Mouse (Mus musculus) cerebellum, adult 2 months (tissue): ENCODE data around the gene Kbtbd12. TPM values are rescaled to one million over a fixed set of nuclear protein-coding genes. Genes with fewer than 3 reads are reported as not detected.

Source experiments
- DNase-seq, 2 experiments: peaks; one replicate each; pipeline ENCODE4 v3.0.0; 2021
- H3K27ac ChIP-seq: fragments of 200-500 bp; 2 replicates; pipeline ENCODE4 v1.5.1; 2012; ENCODE audit warnings: low read length, control low read depth, inconsistent platforms; ENCODE audit not compliant: insufficient read depth
- H3K27me3 ChIP-seq: fragments of 200-500 bp; 2 replicates; pipeline ENCODE4 v1.6.1; 2012; ENCODE audit warnings: inconsistent platforms, mild to moderate bottlenecking, low read length, moderate library complexity; ENCODE audit not compliant: control insufficient read depth, insufficient read depth
- H3K4me1 ChIP-seq: fragments of 200-500 bp; 2 replicates; pipeline ENCODE4 v1.6.1; 2011; ENCODE audit warnings: low read length; ENCODE audit not compliant: control insufficient read depth, insufficient read depth
- H3K4me3 ChIP-seq: fragments of 200-500 bp; replicated peaks from 2 replicates; pipeline ENCODE3; 2011; ENCODE audit warnings: mild to moderate bottlenecking, low read depth, low read length, control low read depth; ENCODE audit not compliant: insufficient read depth
- CTCF ChIP-seq: fragments of 200-500 bp; IDR thresholded peaks from 2 replicates; pipeline ENCODE4 v1.5.1; 2011; ENCODE audit warnings: low read depth, mild to moderate bottlenecking, control low read depth, low read length, moderate library complexity, borderline replicate concordance; ENCODE audit not compliant: insufficient read depth
- POLR2A ChIP-seq: fragments of 200-500 bp; IDR thresholded peaks from 2 replicates; pipeline ENCODE4 v1.6.1; 2011; ENCODE audit warnings: low read length, control low read depth, borderline replicate concordance; ENCODE audit not compliant: insufficient read depth
- WGBS: fragments of 180-500 bp; shearing (Covaris S2); methylation state at CpG from one replicate; pipeline ENCODE4 v1.1.7; 2018; 5-methylcytosine and 5-hydroxymethylcytosine counted together
- polyA plus RNA-seq: library from polyadenylated mRNA; depleted of rRNA; stranded (reverse); fragments of >200 nt; gene quantifications from 2 replicates; pipeline ENCODE4 v1.2.3, GENCODE M21; 2012

The Kbtbd12 gene
- polyA plus RNA-seq, 1 experiment, result 0.13 TPM

- TF ChIP-seq CTCF (no peak), POLR2A (no peak)
- Histone ChIP-seq H3K4me3 (no peak overlapping the region), H3K27me3 (no peaks in the 10 kb centered on the region), H3K4me1 (no peaks in the 10 kb centered on the region), H3K27ac (no peak overlapping the region)
- no peak for DNase-seq
- 58% methylated on average over 4 of the region's 4 CpGs for WGBS
Measured at GRCm38 (mm10) chr6:88590231-88590630, 47.5 kb downstream of the Kbtbd12 start.

GRCm38 (mm10) chr6:88589517-88589916, 48.2 kb downstream of the Kbtbd12 start:
- Histone ChIP-seq H3K27me3 (no peaks in the 10 kb centered on the region), H3K27ac (no peak overlapping the region), H3K4me3 (no peak overlapping the region), H3K4me1 (no peaks in the 10 kb centered on the region; the same call in 1 of the 2 replicates)
- TF ChIP-seq POLR2A, result no peak
- peak; percentile 71; the same call in 1 of the 2 replicates for TF ChIP-seq CTCF
- DNase-seq, result peak; percentile 30 to 41
- WGBS, result 27% methylated on average over 5 of the region's 5 CpGs

GRCm38 (mm10) chr6:88588581-88589256, 49.0 kb downstream of the Kbtbd12 start:
- Histone ChIP-seq H3K4me1 (no peaks in the 10 kb centered on the region; the same call in 1 of the 2 replicates), H3K4me3 (no peak overlapping the region), H3K27ac (no peak overlapping the region), H3K27me3 (no peaks in the 10 kb centered on the region)
- WGBS, result 90% methylated on average over 7 of the region's 7 CpGs
- TF ChIP-seq POLR2A (no peak), CTCF (no peak)
- no peak for DNase-seq

- no peak for DNase-seq
- H3K27me3 ChIP-seq, result no peaks in the 10 kb centered on the region
- H3K4me3 ChIP-seq, result no peak overlapping the region
- TF ChIP-seq POLR2A (no peak), CTCF (no peak)
- no peaks in the 10 kb centered on the region; the same call in 1 of the 2 replicates for H3K4me1 ChIP-seq
- no peak overlapping the region for H3K27ac ChIP-seq
- WGBS, result 88% methylated on average over 3 of the region's 3 CpGs
Measured at GRCm38 (mm10) chr6:88587091-88587490, 50.7 kb downstream of the Kbtbd12 start.

- Histone ChIP-seq H3K4me1 (no peaks in the 10 kb centered on the region; the same call in 1 of the 2 replicates), H3K27me3 (no peaks in the 10 kb centered on the region), H3K4me3 (no peak overlapping the region), H3K27ac (no peak overlapping the region)
- TF ChIP-seq POLR2A (no peak), CTCF (no peak)
- 80% methylated on average over 4 of the region's 4 CpGs for WGBS
- DNase-seq, result no peak
Measured at GRCm38 (mm10) chr6:88583950-88584349, 53.8 kb downstream of the Kbtbd12 start.

GRCm38 (mm10) chr6:88576495-88576894, 61.3 kb downstream of the Kbtbd12 start:
- 83% methylated on average over 11 of the region's 11 CpGs for WGBS
- Histone ChIP-seq H3K4me1 (no peaks in the 10 kb centered on the region), H3K27me3 (no peaks in the 10 kb centered on the region), H3K27ac (no peak overlapping the region), H3K4me3 (no peak overlapping the region)
- TF ChIP-seq POLR2A (no peak), CTCF (no peak)
- no peak for DNase-seq

- DNase-seq, result peak in 1 of 2 experiments; percentile 49
- 55% methylated on average over 7 of the region's 7 CpGs for WGBS
- Histone ChIP-seq H3K4me1 (peaks cover 3% of the 10 kb centered on the region; the same call in 1 of the 2 replicates), H3K4me3 (no peak overlapping the region), H3K27me3 (no peaks in the 10 kb centered on the region), H3K27ac (no peak overlapping the region)
- TF ChIP-seq CTCF (no peak), POLR2A (no peak)
Measured at GRCm38 (mm10) chr6:88566676-88567075, 71.1 kb downstream of the Kbtbd12 start.

GRCm38 (mm10) chr6:88565033-88565432, 72.7 kb downstream of the Kbtbd12 start:
- WGBS, result 38% methylated on average over 6 of the region's 6 CpGs
- Histone ChIP-seq H3K27me3 (no peaks in the 10 kb centered on the region), H3K4me1 (peaks cover 4% of the 10 kb centered on the region; the same call in 1 of the 2 replicates), H3K27ac (no peak overlapping the region), H3K4me3 (no peak overlapping the region)
- TF ChIP-seq CTCF, result peak; percentile 65
- TF ChIP-seq POLR2A, result no peak
- DNase-seq, result peak; percentile 60
